Comparison of ENCODE assay signal across 8 mouse cellular contexts in the genomic region with DNA sequence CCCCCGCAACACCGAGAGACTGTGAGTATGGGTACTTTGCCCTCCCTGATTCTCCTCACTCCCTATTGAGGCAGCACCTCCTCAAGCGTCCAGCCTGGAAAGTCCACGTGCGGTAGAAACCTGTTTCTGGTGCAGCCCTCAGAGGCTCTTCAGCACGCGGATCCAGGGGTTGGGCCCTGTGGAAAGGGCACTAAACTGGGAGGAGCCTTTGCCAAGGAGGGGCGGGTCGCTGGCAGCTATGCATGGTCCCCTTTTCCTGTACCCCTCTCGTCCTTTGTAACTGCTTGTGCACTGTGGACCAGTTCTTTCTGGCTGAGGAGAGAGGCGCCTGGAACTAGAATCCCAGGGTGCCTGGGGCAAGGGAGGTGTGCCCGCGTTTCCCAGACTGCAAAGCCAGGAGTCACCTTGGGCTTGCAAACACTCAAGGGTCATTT. TPM values are rescaled to one million over a fixed set of nuclear protein-coding genes. Genes with fewer than 3 reads are reported as not detected.
DNase-seq lines count a peak whose midpoint lies in the region; ATAC-seq lines count a peak whose summit lies in the region.
"Had no signal": no experiment of that assay in that cellular context is flagged by ENCODE, and none has a peak within 500 bp of the region (broad histone marks: within the 10 kb centered on the region; RNA-seq: fewer than 3 reads in every experiment).

No protein-coding gene starts in this region.

- peaks cover 19% of the 10 kb centered on the region for H3K27me3 ChIP-seq in embryonic facial prominence, embryonic 14.5 days (replicated peaks; ENCODE audit: control insufficient read depth, insufficient read depth, low read length)
- no peaks in the 10 kb centered on the region for H3K27me3 ChIP-seq in hindbrain, embryonic 14.5 days (ENCODE audit: control insufficient read depth, insufficient read depth, low read length)
- peaks cover 22% of the 10 kb centered on the region for H3K27me3 ChIP-seq in limb, embryonic 15.5 days
- no peaks in the 10 kb centered on the region for H3K27me3 ChIP-seq in neural tube, embryonic 12.5 days (replicated peaks)

- peak overlapping the region; percentile 96 for H3K4me2 ChIP-seq in embryonic facial prominence, embryonic 14.5 days (ENCODE audit: low read depth, low read length)
- H3K4me2 ChIP-seq in hindbrain, embryonic 14.5 days (replicated peaks) = peak overlapping the region; percentile 81
- peak overlapping the region; percentile 94 for H3K4me2 ChIP-seq in limb, embryonic 15.5 days
- peak overlapping the region; percentile 97 for H3K4me2 ChIP-seq in neural tube, embryonic 12.5 days (replicated peaks)

- ATAC-seq in embryonic facial prominence, embryonic 14.5 days (ENCODE audit: low read depth) = peak; percentile 26; the same call in 1 of the 2 replicates
- ATAC-seq in hindbrain, embryonic 14.5 days (ENCODE audit: low FRiP score) = peak; percentile 29; the same call in 1 of the 2 replicates
- ATAC-seq in limb, embryonic 15.5 days (ENCODE audit: insufficient number of reproducible peaks, low FRiP score, low TSS enrichment, low read depth) = 0 out of 2 replicates have a peak, but pooled peaks have one; percentile 33
- peak; percentile 22 for ATAC-seq in neural tube, embryonic 12.5 days (ENCODE audit: low FRiP score, low read depth)
- no peak; the same call in 1 of the 2 replicates for ATAC-seq in frontal cortex, adult (ENCODE audit: low TSS enrichment)

- no peaks in the 10 kb centered on the region for H3K36me3 ChIP-seq in embryonic facial prominence, embryonic 14.5 days (ENCODE audit: control insufficient read depth, insufficient read depth, low read length)
- no peaks in the 10 kb centered on the region for H3K36me3 ChIP-seq in hindbrain, embryonic 14.5 days (replicated peaks; ENCODE audit: control insufficient read depth, insufficient read depth)
- no peaks in the 10 kb centered on the region for H3K36me3 ChIP-seq in limb, embryonic 15.5 days
- no peaks in the 10 kb centered on the region for H3K36me3 ChIP-seq in neural tube, embryonic 12.5 days

- H3K4me3 ChIP-seq in embryonic facial prominence, embryonic 14.5 days (ENCODE audit: low read depth, low read length) = peak overlapping the region; percentile 69
- H3K4me3 ChIP-seq in hindbrain, embryonic 14.5 days (replicated peaks; ENCODE audit: low read length) = peak overlapping the region; percentile 81
- peak overlapping the region; percentile 65 for H3K4me3 ChIP-seq in limb, embryonic 15.5 days
- H3K4me3 ChIP-seq in neural tube, embryonic 12.5 days = peak overlapping the region; percentile 65

- H3K9me3 ChIP-seq in embryonic facial prominence, embryonic 14.5 days (ENCODE audit: control insufficient read depth, low read length) = no peaks in the 10 kb centered on the region
- H3K9me3 ChIP-seq in hindbrain, embryonic 14.5 days (ENCODE audit: control insufficient read depth, low read length) = no peaks in the 10 kb centered on the region
- no peaks in the 10 kb centered on the region for H3K9me3 ChIP-seq in limb, embryonic 15.5 days
- H3K9me3 ChIP-seq in neural tube, embryonic 12.5 days = no peaks in the 10 kb centered on the region

- DNase-seq in right cerebral cortex, postnatal 14 days = peak; percentile 7
- DNase-seq in right cerebral cortex, postnatal 25 days = no peak
- DNase-seq in embryonic facial prominence, embryonic 14.5 days (ENCODE audit: low spot score) = peak; percentile 68
- DNase-seq in hindbrain, embryonic 14.5 days (ENCODE audit: low spot score) = no peak

- H3K9ac ChIP-seq in embryonic facial prominence, embryonic 14.5 days (ENCODE audit: low read depth, low read length) = peak overlapping the region; percentile 74
- H3K9ac ChIP-seq in hindbrain, embryonic 14.5 days = peak overlapping the region; percentile 86
- H3K9ac ChIP-seq in limb, embryonic 15.5 days = peak overlapping the region; percentile 55; the same call in 1 of the 2 replicates
- peak overlapping the region; percentile 75 for H3K9ac ChIP-seq in neural tube, embryonic 12.5 days

- no peak overlapping the region for H3K27ac ChIP-seq in embryonic facial prominence, embryonic 14.5 days (replicated peaks; ENCODE audit: low read depth, low read length)
- 0 out of 2 replicates have a peak overlapping the region, but pooled peaks have one; percentile 22 for H3K27ac ChIP-seq in hindbrain, embryonic 14.5 days
- no peak overlapping the region for H3K27ac ChIP-seq in limb, embryonic 15.5 days
- no peak overlapping the region for H3K27ac ChIP-seq in neural tube, embryonic 12.5 days
- H3K27ac ChIP-seq: macrophage had no signal

- peaks cover 19% of the 10 kb centered on the region for H3K4me1 ChIP-seq in embryonic facial prominence, embryonic 14.5 days (ENCODE audit: control insufficient read depth, insufficient read depth, low read length)
- H3K4me1 ChIP-seq in hindbrain, embryonic 14.5 days (replicated peaks; ENCODE audit: control insufficient read depth, insufficient read depth, low read length) = peaks cover 18% of the 10 kb centered on the region; the same call in 1 of the 2 replicates
- peaks cover 28% of the 10 kb centered on the region for H3K4me1 ChIP-seq in limb, embryonic 15.5 days
- H3K4me1 ChIP-seq in neural tube, embryonic 12.5 days = peaks cover 36% of the 10 kb centered on the region

- WGBS in embryonic facial prominence, embryonic 14.5 days = 1% methylated on average over 13 of the region's 13 CpGs
- whole genome bisulfite sequencing in hindbrain, embryonic 14.5 days = 2% methylated on average over 13 of the region's 13 CpGs
- WGBS in limb, embryonic 15.5 days = 2% methylated on average over 13 of the region's 13 CpGs
- whole genome bisulfite sequencing in neural tube, embryonic 12.5 days = under 1% methylated on average over 13 of the region's 13 CpGs

RNA-seq across cellular contexts. Expression of a gene that starts 2.3 kb away (rescaled TPM):
- 27.0 and 27.6 TPM in 2 replicates for polyA plus RNA-seq in embryonic facial prominence, embryonic 14.5 days (2014; fragmentation: Nextera tagmentation; extraction: Ambion mirVana)
- 32.8 and 47.0 TPM in 2 replicates for polyA plus RNA-seq in hindbrain, embryonic 14.5 days (2014; fragmentation: Nextera tagmentation; extraction: Ambion mirVana)
- 18.1 and 21.0 TPM in 2 replicates for polyA plus RNA-seq in limb, embryonic 15.5 days (2015; fragmentation: Nextera tagmentation; extraction: Ambion mirVana)
- 91.3 and 96.3 TPM in 2 replicates for polyA plus RNA-seq in neural tube, embryonic 12.5 days (2016; fragmentation: Nextera tagmentation; extraction: Ambion mirVana)
- polyA plus RNA-seq: macrophage had no signal

Comparison
In these comparisons a context has a peak if more than half of its experiments do, and no peak if none do; other contexts are left out.
1. DNase-seq: peak in right cerebral cortex, postnatal 14 days (single experiment) and embryonic facial prominence, embryonic 14.5 days (single experiment); none in right cerebral cortex, postnatal 25 days (single experiment) and hindbrain, embryonic 14.5 days (single experiment).
2. Peak in every context shown above with its lines, with median percentiles within 50 percentile points of each other: H3K4me2 ChIP-seq, H3K4me3 ChIP-seq and H3K9ac ChIP-seq.